In the genomic region with DNA sequence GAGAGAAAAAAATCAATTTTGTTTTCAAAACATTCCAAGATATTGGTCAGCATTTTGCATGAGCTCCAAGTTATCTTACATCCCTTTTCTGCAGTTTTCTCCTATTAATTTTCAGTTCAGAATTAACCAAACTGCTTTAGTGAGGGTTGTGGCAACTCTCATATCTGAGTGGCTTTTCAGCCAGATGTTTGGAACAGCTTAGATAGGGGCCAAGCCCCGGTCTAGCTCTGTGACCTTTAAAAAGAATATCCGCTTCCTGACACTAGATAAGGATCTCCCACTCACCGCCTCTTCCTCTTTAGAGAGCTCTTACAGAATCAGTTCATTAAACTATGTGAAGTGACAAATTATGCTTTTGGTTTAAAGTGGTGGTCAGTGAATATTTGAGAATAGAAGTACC, we compare ENCODE assay signal across 12 mouse cellular contexts. TPM values are rescaled to one million over a fixed set of nuclear protein-coding genes. Genes with fewer than 3 reads are reported as not detected.
DNase-seq lines count a peak whose midpoint lies in the region; ATAC-seq and TF ChIP-seq lines count a peak whose summit lies in the region.
"Had no signal": no experiment of that assay in that cellular context is flagged by ENCODE, and none has a peak within 500 bp of the region (broad histone marks: within the 10 kb centered on the region; RNA-seq: fewer than 3 reads in every experiment).

No protein-coding gene starts in this region.

- H3K4me1 ChIP-seq in spleen, adult 2 months (ENCODE audit: control insufficient read depth, insufficient read depth, insufficient read length) = peaks cover 9% of the 10 kb centered on the region; the same call in 1 of the 2 replicates
- peaks cover 15 to 27% of the 10 kb centered on the region in 2 experiments for H3K4me1 ChIP-seq in liver, embryonic 14.5 days (replicated peaks; ENCODE audit: control insufficient read depth in 2 of 2, insufficient read depth in 2 of 2, low read length in 1 of 2)
- peaks cover 8% of the 10 kb centered on the region for H3K4me1 ChIP-seq in midbrain, embryonic 16.5 days (ENCODE audit: control insufficient read depth, insufficient read depth, low read length)
- peaks cover 22% of the 10 kb centered on the region for H3K4me1 ChIP-seq in limb, embryonic 10.5 days
- H3K4me1 ChIP-seq: hindbrain, embryonic 10.5 days had no signal

- peak overlapping the region; percentile 12; the same call in 1 of the 2 replicates for H3K4me3 ChIP-seq in spleen, adult 2 months (ENCODE audit: extremely low read depth, insufficient read depth, insufficient read length)
- H3K4me3 ChIP-seq in liver, embryonic 14.5 days (ENCODE audit: insufficient read depth in 1 of 2, low read depth in 2 of 2, low read length in 2 of 2) = no peak overlapping the region
- H3K4me3 ChIP-seq in midbrain, embryonic 16.5 days (ENCODE audit: low read depth, low read length) = no peak overlapping the region
- no peak overlapping the region for H3K4me3 ChIP-seq in limb, embryonic 10.5 days
- H3K4me3 ChIP-seq: hindbrain, embryonic 10.5 days; limb, embryonic 12.5 days had no signal

- no peaks in the 10 kb centered on the region for H3K9me3 ChIP-seq in liver, embryonic 14.5 days (ENCODE audit: control insufficient read depth, low read length)
- no peaks in the 10 kb centered on the region for H3K9me3 ChIP-seq in midbrain, embryonic 16.5 days (replicated peaks; ENCODE audit: control insufficient read depth, low read length, poor library complexity, severe bottlenecking)
- H3K9me3 ChIP-seq in limb, embryonic 10.5 days (replicated peaks) = no peaks in the 10 kb centered on the region
- H3K9me3 ChIP-seq: hindbrain, embryonic 10.5 days; limb, embryonic 12.5 days had no signal

- peak; percentile 11; the same call in 1 of the 2 replicates for TF ChIP-seq EP300 in liver, embryonic 14.5 days (IDR thresholded peaks at IDR 0.05; ENCODE audit: low read depth)

- H3K4me2 ChIP-seq in liver, embryonic 14.5 days (ENCODE audit: low read depth) = peak overlapping the region; percentile 32
- no peak overlapping the region for H3K4me2 ChIP-seq in midbrain, embryonic 16.5 days (ENCODE audit: low read length)
- H3K4me2 ChIP-seq: limb, embryonic 12.5 days had no signal

- H3K9ac ChIP-seq in liver, embryonic 14.5 days (replicated peaks) = no peak overlapping the region
- no peak overlapping the region for H3K9ac ChIP-seq in midbrain, embryonic 16.5 days (ENCODE audit: low read depth, low read length)
- H3K9ac ChIP-seq: limb, embryonic 12.5 days had no signal

- no peak for TF ChIP-seq POLR2A in spleen, adult 2 months (IDR thresholded peaks at IDR 0.05; ENCODE audit: low read depth, low read length)

- intact Hi-C loops in heart, postnatal 25 days (cut with DNase I) = no loop called here

- peak overlapping the region; percentile 49; the same call in 1 of the 2 replicates for H3K27ac ChIP-seq in spleen, adult 2 months (ENCODE audit: insufficient read depth, low read length)
- H3K27ac ChIP-seq in liver, embryonic 14.5 days = no peak overlapping the region
- no peak overlapping the region for H3K27ac ChIP-seq in midbrain, embryonic 16.5 days (ENCODE audit: low read length)
- H3K27ac ChIP-seq in limb, embryonic 10.5 days = no peak overlapping the region
- H3K27ac ChIP-seq: hindbrain, embryonic 10.5 days; limb, embryonic 12.5 days had no signal

- 10% methylated on average over 3 of the region's 3 CpGs for WGBS in spleen, adult 2 months
- 1% methylated on average over 3 of the region's 3 CpGs for WGBS in liver, embryonic 14.5 days (ENCODE audit: insufficient replicate concordance)
- 73% methylated on average over 3 of the region's 3 CpGs for WGBS in midbrain, embryonic 16.5 days
- WGBS in limb, embryonic 10.5 days = 64% methylated on average over 3 of the region's 3 CpGs

- peak; percentile 86 for DNase-seq in heart, adult 11 months
- DNase-seq in heart, postnatal 25 days (ENCODE audit: low spot score) = no peak
- peak in 1 of 2 experiments; percentile 40 for DNase-seq in spleen, adult 2 months (ENCODE audit: low read depth in 1 of 2, low spot score in 2 of 2)
- no peak for DNase-seq in spleen, postnatal 4 days (ENCODE audit: low spot score in 2 of 2)
- DNase-seq in liver, embryonic 14.5 days (ENCODE audit: low read depth in 3 of 3, low spot score in 3 of 3) = no peak
- peak; percentile 49 for DNase-seq in thymus, postnatal 14 days
- DNase-seq in limb, embryonic 10.5 days (ENCODE audit: low spot score) = no peak
- DNase-seq: kidney, postnatal 10 days; midbrain, embryonic 14.5 days had no signal

- no peak for TF ChIP-seq CTCF in spleen, adult 2 months (IDR thresholded peaks at IDR 0.05; ENCODE audit: extremely low read depth, insufficient read depth, insufficient read length, insufficient replicate concordance)
- TF ChIP-seq CTCF in liver, embryonic 14.5 days (IDR thresholded peaks at IDR 0.05; ENCODE audit: low read depth) = no peak

- peak; percentile 58; the same call in 1 of the 2 replicates for ATAC-seq in liver, embryonic 14.5 days (ENCODE audit: insufficient read depth)
- ATAC-seq in midbrain, embryonic 16.5 days = no peak

- no peaks in the 10 kb centered on the region for H3K36me3 ChIP-seq in spleen, adult 2 months (ENCODE audit: control insufficient read depth, insufficient read depth, low read length)
- H3K36me3 ChIP-seq in liver, embryonic 14.5 days (replicated peaks; ENCODE audit: control insufficient read depth, insufficient read depth, low read depth) = no peaks in the 10 kb centered on the region
- no peaks in the 10 kb centered on the region for H3K36me3 ChIP-seq in midbrain, embryonic 16.5 days (ENCODE audit: control insufficient read depth, insufficient read depth, low read length)
- H3K36me3 ChIP-seq in limb, embryonic 10.5 days = no peaks in the 10 kb centered on the region
- H3K36me3 ChIP-seq: limb, embryonic 12.5 days had no signal

- H3K27me3 ChIP-seq in spleen, adult 2 months (ENCODE audit: control insufficient read depth, insufficient read depth, low read length) = no peaks in the 10 kb centered on the region
- no peaks in the 10 kb centered on the region for H3K27me3 ChIP-seq in liver, embryonic 14.5 days (ENCODE audit: control insufficient read depth, insufficient read depth, low read length)
- H3K27me3 ChIP-seq in midbrain, embryonic 16.5 days (ENCODE audit: control insufficient read depth, insufficient read depth, low read depth, low read length) = no peaks in the 10 kb centered on the region
- H3K27me3 ChIP-seq in limb, embryonic 10.5 days (ENCODE audit: low read depth, poor library complexity, severe bottlenecking) = no peaks in the 10 kb centered on the region
- H3K27me3 ChIP-seq: limb, embryonic 12.5 days had no signal

RNA-seq across cellular contexts. Expression of a gene that starts 50.7 kb away (rescaled TPM):
- 10 to 100 TPM; 14.2 to 16.1 TPM for total RNA-seq in heart, postnatal 25 days (2021)
- polyA plus RNA-seq in spleen, adult 2 months (2012; rRNA removed) = 18.1 and 21.1 TPM in 2 replicates
- 1.8 TPM in 2 replicates for polyA plus RNA-seq in liver, embryonic 14.5 days (2012; rRNA removed)
- polyA plus RNA-seq in liver, embryonic 14.5 days (2014; fragmentation: Nextera tagmentation; extraction: Ambion mirVana) = 1.8 and 2.2 TPM in 2 replicates
- polyA plus RNA-seq in midbrain, embryonic 16.5 days (2015; fragmentation: Nextera tagmentation; extraction: Ambion mirVana) = 10.4 and 12.0 TPM in 2 replicates
- 31.6 and 34.6 TPM in 2 replicates for polyA plus RNA-seq in limb, embryonic 10.5 days (2016; fragmentation: Nextera tagmentation; extraction: Ambion mirVana)

Comparison
In these comparisons a context has a peak if more than half of its experiments do, and no peak if none do; other contexts are left out.
1. DNase-seq: peak in heart, adult 11 months (single experiment) and thymus, postnatal 14 days (single experiment); none in heart, postnatal 25 days (single experiment), spleen, postnatal 4 days (0 of 2), liver, embryonic 14.5 days (0 of 3) and limb, embryonic 10.5 days (single experiment).